Mouse (Mus musculus) duodenum, adult 2 months (tissue): Measurements from ENCODE around the gene Elane. TPM values are rescaled to one million over a fixed set of nuclear protein-coding genes. Genes with fewer than 3 reads are reported as not detected.

Source experiments
- polyA plus RNA-seq: library from polyadenylated mRNA; depleted of rRNA; stranded (reverse); fragments of >200 nt; gene quantifications from 2 replicates; pipeline ENCODE4 v1.2.3, GENCODE M21; 2012; ENCODE audit warnings: low replicate concordance; rRNA removed

Gene Elane
- polyA plus RNA-seq: not detected in 2 replicates

DNA sequence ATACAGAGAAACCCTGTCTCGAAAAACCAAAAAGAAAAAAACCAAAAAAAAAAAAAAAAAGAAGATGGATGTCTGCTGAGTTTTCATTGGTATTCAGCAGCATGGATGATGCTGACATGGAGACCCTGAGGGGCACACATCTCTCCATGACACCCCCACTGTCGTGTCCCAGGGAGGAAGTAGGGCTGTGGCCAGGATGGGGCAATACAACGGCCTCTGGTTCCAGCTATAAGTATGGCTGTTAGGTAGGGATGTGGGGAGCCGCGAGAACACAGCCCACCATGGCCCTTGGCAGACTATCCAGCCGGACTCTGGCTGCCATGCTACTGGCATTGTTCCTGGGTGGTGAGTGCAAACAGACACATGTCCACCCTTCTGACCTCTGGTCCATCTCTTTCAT, at the start of gene Elane:
Gene Elane, plus strand, starts transcription at position 194 of the 400 bp plus-strand sequence.

DNA sequence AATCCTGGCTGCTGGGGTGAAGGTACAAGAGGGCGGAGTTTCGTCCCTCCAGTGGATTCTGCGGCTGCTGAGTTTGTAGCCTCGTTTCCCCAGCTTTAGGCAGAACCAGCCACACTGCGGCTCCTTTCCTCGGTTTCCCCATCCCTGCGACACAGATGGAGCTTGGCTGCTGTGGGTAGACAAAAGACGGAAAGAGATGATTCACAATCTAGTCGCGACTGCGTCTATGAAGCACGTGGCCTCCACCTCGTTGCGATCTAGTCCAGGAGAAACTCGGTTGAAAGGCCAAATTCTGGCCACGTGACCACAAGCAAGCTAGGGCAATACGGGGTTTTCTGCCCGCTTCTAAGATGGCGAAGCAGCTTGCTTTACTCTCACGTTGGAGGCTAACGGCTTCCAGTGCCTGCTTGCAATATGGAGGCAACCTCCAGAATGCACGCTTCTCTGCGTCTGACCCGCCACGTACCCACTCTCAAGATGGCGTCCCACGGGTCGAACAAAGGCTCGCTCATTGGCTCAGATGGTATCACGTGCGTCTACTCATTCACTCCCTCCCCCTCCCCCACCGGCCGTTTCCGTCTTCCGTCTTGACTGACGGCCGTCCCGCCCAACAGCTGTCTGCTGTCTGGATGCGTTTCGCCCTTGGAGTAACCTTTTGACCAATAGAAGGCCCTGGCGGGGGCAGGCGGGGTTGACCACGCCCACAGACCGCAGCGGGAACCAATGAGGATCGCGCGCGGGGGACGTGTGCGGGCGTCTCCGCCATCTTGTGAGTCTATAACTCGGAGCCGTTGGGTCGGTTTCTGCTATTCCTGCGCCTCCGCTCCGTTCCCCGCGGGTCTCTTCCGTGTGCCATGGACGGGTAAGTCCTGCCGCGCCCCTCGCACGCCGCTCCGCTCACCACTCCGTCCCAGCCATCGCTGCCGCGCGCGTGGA, 31.9 kb upstream of the Elane start, which contains the start of gene Ptbp1:
Gene Ptbp1, plus strand, starts transcription at position 568 of the 936 bp plus-strand sequence.

DNA sequence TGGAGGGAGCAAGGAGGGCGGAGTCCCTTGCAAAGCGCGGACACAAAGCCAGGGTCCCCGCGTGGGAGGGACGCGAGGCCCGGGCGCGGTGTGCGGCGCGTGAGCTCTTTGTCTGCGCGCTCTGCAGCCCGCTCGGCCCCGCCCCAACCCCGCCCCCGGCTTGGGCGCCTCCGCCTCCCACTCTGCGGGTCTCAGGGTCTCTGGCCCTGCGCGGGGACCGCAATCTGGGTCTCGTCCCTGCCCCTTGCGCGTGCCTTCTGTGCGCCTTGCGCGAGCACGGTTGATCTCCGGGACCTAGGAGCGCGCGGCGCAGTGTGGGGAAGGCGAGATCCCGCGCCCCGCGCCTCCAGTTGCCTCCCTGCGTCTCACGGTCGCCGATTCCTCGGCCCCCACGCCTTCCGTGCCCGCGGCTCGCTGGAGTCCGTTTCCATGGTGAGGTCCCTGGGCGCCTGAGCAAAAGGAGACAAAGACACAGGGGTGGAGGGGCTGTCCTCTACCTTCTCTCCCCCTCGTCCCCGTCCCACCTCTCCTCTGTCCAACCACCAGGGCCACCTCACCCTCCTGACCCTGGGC, 11.7 kb upstream of the Elane start, which contains the start of the genes Prtn3 and Plppr3:
Gene Prtn3, plus strand, starts transcription at position 187 of the 573 bp plus-strand sequence.
Gene Plppr3, minus strand, starts transcription at position 345 of the 573 bp plus-strand sequence.

DNA sequence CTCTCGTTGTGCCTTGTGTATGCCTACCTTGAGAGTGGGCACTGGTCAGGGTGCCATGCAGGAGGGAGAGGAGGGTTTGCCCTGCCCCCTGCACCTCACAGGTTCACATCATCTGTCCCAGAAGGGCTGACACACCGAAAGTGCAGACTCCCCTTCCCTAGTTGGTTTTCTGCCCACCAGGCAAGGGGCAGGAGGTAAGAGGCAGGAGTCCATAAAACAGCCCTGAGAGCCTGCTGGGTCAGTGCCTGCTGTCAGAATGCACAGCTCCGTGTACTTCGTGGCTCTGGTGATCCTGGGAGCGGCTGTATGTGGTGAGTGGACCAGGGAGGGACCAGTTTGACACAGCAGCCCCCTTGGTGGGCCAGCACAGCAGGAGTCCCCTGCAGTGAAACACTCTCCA, 4.6 kb downstream of the Elane start, which contains the start of gene Cfd:
Gene Cfd, plus strand, starts transcription at position 184 of the 400 bp plus-strand sequence.

DNA sequence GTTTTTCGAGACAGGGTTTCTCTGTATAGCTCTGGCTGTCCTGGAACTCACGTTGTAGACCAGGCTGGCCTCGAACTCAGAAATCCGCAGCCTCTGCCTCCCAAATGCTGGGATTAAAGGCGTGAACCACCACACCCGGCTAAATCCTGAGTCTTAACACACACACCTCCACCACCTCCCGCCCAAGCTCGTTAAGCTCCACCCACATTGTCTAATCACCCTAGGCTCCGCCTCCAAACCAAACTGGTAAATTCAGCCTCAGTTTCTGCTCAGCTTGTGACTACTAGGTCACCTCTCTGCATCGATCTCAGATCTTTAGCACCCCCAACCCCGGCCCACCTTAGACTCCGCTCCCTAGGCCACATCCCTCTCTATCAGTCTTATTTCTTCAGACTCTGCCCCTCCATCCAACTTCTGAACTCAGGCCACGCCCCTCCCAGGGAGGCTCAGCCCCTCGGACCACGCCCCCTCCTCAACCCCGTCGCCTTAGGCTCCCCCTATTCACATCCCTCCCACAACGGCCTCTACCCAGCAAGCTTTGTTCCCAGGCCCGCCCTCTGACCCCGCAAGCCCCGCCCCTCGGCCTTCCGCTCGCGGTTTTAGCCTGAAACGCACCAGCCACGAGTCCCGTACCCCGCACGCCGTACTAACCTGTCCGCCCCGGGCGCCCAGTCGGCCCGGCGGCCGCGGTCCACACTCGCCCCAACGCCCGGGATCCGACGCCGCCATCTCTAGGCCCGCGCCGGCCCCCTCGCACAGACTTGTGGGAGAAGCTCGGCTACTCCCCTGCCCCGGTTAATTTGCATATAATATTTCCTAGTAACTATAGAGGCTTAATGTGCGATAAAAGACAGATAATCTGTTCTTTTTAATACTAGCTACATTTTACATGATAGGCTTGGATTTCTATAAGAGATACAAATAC, 22.4 kb downstream of the Elane start, which contains the start of gene Med16:
Gene Med16, minus strand, starts transcription at position 757 of the 925 bp plus-strand sequence.

DNA sequence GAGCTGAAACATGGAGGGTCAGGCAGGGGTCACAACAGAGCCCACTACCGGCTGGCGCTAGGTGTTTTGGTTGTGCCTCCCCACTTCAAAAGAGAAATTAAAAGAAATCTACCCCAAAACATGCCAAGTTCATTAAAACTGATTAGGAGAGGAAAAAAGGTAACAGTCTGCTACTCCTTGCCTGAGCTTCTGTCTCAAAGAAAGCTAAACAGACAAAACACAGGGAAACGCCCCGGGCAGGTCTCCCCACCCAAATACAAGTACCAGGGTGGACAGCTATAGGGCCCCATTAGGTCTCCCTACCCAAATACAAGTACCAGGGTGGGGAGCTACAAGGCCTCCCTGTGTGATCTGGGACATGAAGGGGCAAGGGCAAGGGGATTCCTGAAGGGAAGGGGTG, 24.5 kb downstream of the Elane start, which contains the start of gene Gm26602:
Gene Gm26602, plus strand, starts transcription at position 301 of the 400 bp plus-strand sequence.

DNA sequence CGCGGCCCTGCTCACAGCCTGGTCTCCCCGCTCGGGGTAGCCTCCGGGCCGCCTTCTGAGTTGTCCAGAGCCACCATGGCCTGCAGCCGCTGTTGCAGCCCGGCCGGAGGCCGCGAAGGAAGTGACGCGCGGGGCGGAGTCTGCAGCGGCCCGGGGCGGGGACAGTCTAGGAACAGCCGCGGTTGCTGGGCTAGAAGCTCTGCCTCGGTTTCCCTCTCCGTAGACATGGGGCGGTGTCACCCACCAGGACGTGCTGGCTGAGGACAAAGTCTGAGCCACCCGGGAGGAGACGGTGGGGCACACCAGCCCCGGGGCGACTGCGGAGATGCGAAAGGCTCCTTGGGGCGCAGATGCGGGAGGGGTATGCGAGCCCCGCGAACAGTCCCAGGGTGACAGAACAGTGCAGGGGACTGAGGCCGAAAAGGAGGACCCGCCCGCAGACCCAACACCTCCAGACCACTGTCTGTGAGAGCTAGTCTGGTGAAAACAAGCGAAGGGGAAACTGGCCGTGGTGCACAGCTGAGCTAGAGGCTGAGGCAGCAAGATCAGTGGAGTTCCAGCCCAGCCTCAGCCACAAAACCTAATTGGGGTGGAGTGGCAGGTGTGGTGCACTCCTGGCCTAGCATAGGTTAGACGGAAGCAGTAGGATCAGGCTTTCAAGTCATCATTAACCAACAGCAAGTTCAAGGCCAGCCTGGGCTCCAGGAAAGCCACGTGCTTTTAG, 30.9 kb downstream of the Elane start, which contains the start of gene Kiss1r:
Gene Kiss1r, plus strand, starts transcription at position 164 of the 724 bp plus-strand sequence.

DNA sequence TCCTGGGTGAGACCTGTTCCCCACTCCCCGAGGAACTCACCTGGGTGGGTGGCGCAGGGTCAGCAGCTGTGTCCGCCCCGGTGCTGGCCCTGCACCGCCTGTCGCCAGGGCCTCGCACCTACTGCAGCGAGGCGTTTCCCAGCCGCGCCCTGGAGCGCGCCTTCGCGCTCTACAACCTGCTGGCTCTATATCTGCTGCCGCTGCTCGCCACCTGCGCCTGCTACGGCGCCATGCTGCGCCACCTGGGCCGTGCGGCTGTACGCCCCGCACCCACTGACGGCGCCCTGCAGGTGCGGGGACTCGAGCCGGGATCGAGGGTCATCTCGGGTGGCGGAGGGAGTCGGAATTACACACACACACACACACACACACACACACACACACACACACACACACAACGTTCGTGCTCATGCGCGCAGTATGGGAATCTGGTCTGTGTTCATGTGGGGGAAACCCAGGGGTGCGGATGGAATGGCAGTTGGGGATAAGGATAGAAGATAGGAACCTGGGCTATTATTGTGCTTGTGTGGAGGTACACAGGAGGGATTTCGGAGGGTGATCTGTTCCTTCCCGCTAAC, 35.0 kb downstream of the Elane start, which contains the start of gene R3hdm4:
Gene R3hdm4, minus strand, starts transcription at position 251 of the 578 bp plus-strand sequence.

DNA sequence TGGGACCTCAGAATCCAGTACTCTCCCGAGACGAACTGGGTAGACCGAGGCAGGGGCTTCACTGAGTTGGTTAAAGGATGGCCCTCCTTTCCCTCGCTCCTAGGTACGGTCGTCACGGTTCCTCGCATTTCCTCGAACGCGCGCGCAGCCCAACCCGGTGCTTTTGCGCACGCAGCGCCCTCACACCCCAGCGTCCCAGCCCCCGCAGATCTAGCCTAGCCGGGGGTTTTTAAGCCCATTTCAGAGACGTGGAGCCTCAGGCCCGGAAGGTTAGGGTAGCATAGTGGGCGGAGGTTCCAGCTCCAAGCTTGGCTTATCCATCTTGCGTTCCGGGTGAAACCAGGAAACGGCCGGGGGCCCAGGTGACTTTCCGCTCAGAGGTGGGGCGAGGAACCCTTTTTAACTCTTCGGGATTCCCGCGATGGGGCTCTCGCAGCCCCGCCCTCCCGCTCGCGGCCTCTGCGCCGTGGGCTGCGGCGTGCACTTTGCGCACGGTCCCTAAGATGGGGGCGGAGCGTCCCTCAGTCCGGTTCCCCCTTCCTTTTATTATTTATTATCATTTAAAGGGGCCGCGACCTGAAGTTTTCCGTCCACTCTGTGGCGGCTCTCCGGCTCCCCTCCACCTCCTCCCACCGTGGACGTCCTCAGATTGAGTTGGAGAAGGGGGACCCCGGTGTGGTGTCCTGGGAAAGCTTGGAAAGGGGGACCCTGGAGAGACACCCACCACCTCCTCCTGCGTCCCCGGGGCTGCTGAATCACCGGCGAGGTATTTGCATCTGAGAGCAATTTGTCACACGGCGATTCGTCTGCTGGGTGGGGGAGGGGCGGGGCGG, 40.7 kb downstream of the Elane start, which contains the start of gene Arid3a:
Gene Arid3a, plus strand, starts transcription at position 553 of the 833 bp plus-strand sequence.

Other genes starting within 250 kb of the Elane start
- 1.3 and 2.5 TPM in 2 replicates for gene Shc2, start 248.3 kb upstream of the Elane start, polyA plus RNA-seq
- not detected in 2 replicates for gene Odf3l2, start 240.5 kb upstream of the Elane start, polyA plus RNA-seq
- 6.5 and 9.9 TPM in 2 replicates for gene Madcam1, start 221.7 kb upstream of the Elane start, polyA plus RNA-seq
- 80.2 and 108 TPM in 2 replicates for gene Tpgs1, start 216.9 kb upstream of the Elane start, polyA plus RNA-seq
- gene Cdc34, start 204.1 kb upstream of the Elane start, polyA plus RNA-seq: 199 and 293 TPM in 2 replicates
- 0.37 TPM in 1 of 2 replicates, not detected in the other for gene Gzmm, start 197.2 kb upstream of the Elane start, polyA plus RNA-seq
- 528 and 1,060 TPM in 2 replicates for gene Bsg, start 181.8 kb upstream of the Elane start, polyA plus RNA-seq
- 8.5 and 24.2 TPM in 2 replicates for gene Hcn2, start 169.6 kb upstream of the Elane start, polyA plus RNA-seq
- gene Polrmt, start 139.7 kb upstream of the Elane start, polyA plus RNA-seq: 47.7 and 62.9 TPM in 2 replicates
- not detected in 2 replicates for gene Fgf22, start 131.2 kb upstream of the Elane start, polyA plus RNA-seq
- 161 and 229 TPM in 2 replicates for gene Rnf126, start 119.3 kb upstream of the Elane start, polyA plus RNA-seq
- gene Fstl3, start 109.0 kb upstream of the Elane start, polyA plus RNA-seq: 11.5 and 11.9 TPM in 2 replicates
- gene Prss57, start 95.3 kb upstream of the Elane start, polyA plus RNA-seq: 0.27 and 0.59 TPM in 2 replicates
- gene Palm, start 92.7 kb upstream of the Elane start, polyA plus RNA-seq: 17.2 and 27.7 TPM in 2 replicates
- gene Misp, start 65.3 kb upstream of the Elane start, polyA plus RNA-seq: 97.3 and 216 TPM in 2 replicates
- 156 and 209 TPM in 2 replicates for gene Ptbp1, start 31.8 kb upstream of the Elane start, polyA plus RNA-seq
- 3.8 and 5.3 TPM in 2 replicates for gene Prtn3, start 11.8 kb upstream of the Elane start, polyA plus RNA-seq
- gene Plppr3, start 11.6 kb upstream of the Elane start, polyA plus RNA-seq: 6.1 and 11.4 TPM in 2 replicates
- 12.8 and 564 TPM in 2 replicates for gene Cfd, start 4.6 kb downstream of the Elane start, polyA plus RNA-seq
- gene Med16, start 22.7 kb downstream of the Elane start, polyA plus RNA-seq: 44.8 and 49.2 TPM in 2 replicates
- gene Gm26602, start 24.6 kb downstream of the Elane start, polyA plus RNA-seq: not detected in 2 replicates
- 5.1 and 5.6 TPM in 2 replicates for gene Kiss1r, start 30.7 kb downstream of the Elane start, polyA plus RNA-seq
- gene R3hdm4, start 35.0 kb downstream of the Elane start, polyA plus RNA-seq: 102 and 133 TPM in 2 replicates
- gene Arid3a, start 40.8 kb downstream of the Elane start, polyA plus RNA-seq: 8.1 and 9.4 TPM in 2 replicates
- 32.5 and 36.7 TPM in 2 replicates for gene Wdr18, start 73.9 kb downstream of the Elane start, polyA plus RNA-seq
- 0.13 TPM in 1 of 2 replicates, not detected in the other for gene Grin3b, start 84.5 kb downstream of the Elane start, polyA plus RNA-seq
- 473 and 724 TPM in 2 replicates for gene Tmem259, start 98.1 kb downstream of the Elane start, polyA plus RNA-seq
- 47.4 and 53.3 TPM in 2 replicates for gene Cnn2, start 102.3 kb downstream of the Elane start, polyA plus RNA-seq
- gene Abca7, start 110.2 kb downstream of the Elane start, polyA plus RNA-seq: 22.5 and 27.6 TPM in 2 replicates
- 16.6 and 28.8 TPM in 2 replicates for gene Arhgap45, start 130.4 kb downstream of the Elane start, polyA plus RNA-seq
- 82.1 and 91.1 TPM in 2 replicates for gene Polr2e, start 153.5 kb downstream of the Elane start, polyA plus RNA-seq
- gene Gpx4, start 160.9 kb downstream of the Elane start, polyA plus RNA-seq: 1,699 and 1,725 TPM in 2 replicates
- 63.5 and 95.0 TPM in 2 replicates for gene Sbno2, start 219.3 kb downstream of the Elane start, polyA plus RNA-seq
- 105 and 121 TPM in 2 replicates for gene Stk11, start 229.6 kb downstream of the Elane start, polyA plus RNA-seq